Mouse (Mus musculus) cortical plate, adult 2 months (tissue): ENCODE data around the gene Kif26a. TPM values are rescaled to one million over a fixed set of nuclear protein-coding genes. Genes with fewer than 3 reads are reported as not detected.

Experiments used
- H3K27ac ChIP-seq: fragments of 200-500 bp; 2 replicates; pipeline ENCODE4 v1.5.1; 2012; ENCODE audit warnings: low read length, control low read depth, inconsistent platforms; ENCODE audit not compliant: insufficient read depth
- H3K4me1 ChIP-seq: fragments of 200-500 bp; 2 replicates; pipeline ENCODE4 v1.6.1; 2011; ENCODE audit warnings: low read length; ENCODE audit not compliant: control insufficient read depth, insufficient read depth
- H3K4me3 ChIP-seq: fragments of 200-500 bp; 2 replicates; pipeline ENCODE4 v1.5.1; 2011; ENCODE audit warnings: mild to moderate bottlenecking, low read length, control low read depth; ENCODE audit not compliant: insufficient read depth
- CTCF ChIP-seq: fragments of 200-500 bp; IDR thresholded peaks from 2 replicates; pipeline ENCODE4 v1.5.1; 2011; ENCODE audit warnings: mild to moderate bottlenecking, control low read depth, low read length; ENCODE audit not compliant: insufficient read depth; ENCODE audit errors: extremely low read depth
- POLR2A ChIP-seq: fragments of 200-500 bp; IDR thresholded peaks from 2 replicates; pipeline ENCODE4 v1.6.1; 2011; ENCODE audit warnings: mild to moderate bottlenecking, low read length, control low read depth; ENCODE audit not compliant: insufficient read depth; ENCODE audit errors: extremely low read depth
- polyA plus RNA-seq: library from polyadenylated mRNA; depleted of rRNA; stranded (reverse); fragments of >200 nt; gene quantifications from 2 replicates; pipeline ENCODE4 v1.2.3, GENCODE M21; 2012; rRNA removed

Kif26a gene
- polyA plus RNA-seq = 3.3 and 4.2 TPM in 2 replicates

DNA sequence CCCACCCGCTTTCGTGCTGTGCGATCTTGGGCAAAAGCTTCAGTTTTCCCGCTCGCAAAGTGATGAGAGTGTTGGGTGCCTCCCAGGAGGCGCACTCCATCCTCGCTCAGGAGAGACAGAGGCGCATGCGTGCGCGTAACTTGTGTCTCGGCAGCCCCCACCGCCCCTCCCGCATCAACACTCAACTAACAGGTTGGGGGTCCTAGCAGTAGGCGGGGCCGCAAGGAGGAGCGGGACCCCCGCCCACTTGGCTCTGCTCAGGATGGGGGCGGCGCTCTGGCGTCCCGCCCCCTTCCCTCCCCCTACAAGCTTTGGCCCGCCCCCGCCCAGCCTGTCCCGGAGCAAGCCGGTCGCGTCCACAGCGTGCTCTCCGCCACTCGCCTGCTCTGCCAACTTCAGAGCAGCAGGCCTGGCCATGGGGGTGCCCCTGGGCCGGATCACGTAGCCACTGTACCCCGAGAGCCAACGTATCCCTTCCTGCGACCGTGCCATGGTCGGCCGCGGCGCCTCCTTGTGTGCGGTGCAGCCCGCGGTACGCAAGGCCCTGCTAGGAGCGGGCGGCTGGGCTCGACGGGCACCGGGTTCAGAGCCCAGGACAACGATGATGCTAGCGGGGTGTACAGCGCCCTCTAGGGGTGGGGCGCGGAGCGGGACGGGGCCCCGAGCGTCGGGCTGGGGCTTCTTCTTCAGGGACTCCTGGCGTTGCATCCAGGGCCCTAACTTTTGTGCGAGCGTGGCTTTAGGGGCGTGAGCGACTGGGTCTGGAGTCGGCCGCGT, at the start of gene Kif26a:
TSS of gene Kif26a (plus strand) at position 334 of the 777 bp plus-strand sequence.
- TF ChIP-seq POLR2A (no peak), CTCF (peak; percentile 33; the same call in 1 of the 2 replicates)
- H3K27ac ChIP-seq = 0 out of 2 replicates have a peak within 1 kb of the TSS, but pooled peaks have one; percentile 42
- no peaks in the 10 kb centered on the region for H3K4me1 ChIP-seq

DNA sequence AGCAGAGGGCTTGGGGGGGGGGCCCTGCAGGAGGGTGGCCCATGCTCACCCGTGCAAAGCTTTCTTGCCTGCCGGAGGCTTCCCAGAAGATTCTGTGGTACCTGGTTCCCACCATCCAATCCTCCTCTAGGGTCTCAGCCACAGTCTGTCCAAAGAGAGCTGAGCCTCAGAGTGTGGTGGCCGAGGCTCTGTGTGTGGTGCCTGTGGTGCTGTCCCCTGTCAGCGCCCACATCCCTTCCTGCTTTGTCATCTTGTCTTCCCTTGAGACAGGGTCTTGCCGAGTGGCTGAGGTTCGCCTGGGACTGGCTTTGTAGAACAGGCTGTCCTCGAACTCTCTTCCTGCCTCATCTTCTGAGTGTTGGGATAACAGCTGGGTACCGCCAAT, 49.3 kb upstream of the Kif26a start:
- Histone ChIP-seq H3K4me3 (no peak overlapping the region), H3K4me1 (peaks cover 4% of the 10 kb centered on the region), H3K27ac (no peak overlapping the region)
- TF ChIP-seq POLR2A (no peak), CTCF (no peak)

More for the DNA sequence above, at the start of gene Kif26a:
- H3K4me3 ChIP-seq = peak within 1 kb of the TSS; percentile 49

DNA sequence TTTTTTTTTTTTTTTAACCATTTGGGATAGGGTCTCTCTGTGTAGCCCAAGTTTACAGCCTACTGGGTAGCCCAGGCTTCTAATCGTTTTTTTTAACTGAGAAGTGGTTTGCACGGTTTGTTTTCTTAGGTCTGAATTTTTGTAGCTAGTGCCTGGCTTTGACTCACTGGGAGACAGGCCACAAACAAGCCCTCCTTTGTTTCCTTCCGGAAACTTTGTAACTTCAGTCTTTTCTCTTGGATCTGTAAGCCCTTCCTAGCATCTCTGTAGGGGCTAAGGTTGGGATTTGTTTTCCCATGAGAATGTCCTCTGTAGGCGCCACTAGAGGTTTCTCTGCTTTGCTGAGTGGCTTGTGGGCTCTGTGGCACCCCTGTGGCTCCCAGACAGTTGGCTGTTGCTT, 45.9 kb upstream of the Kif26a start:
- TF ChIP-seq POLR2A (no peak), CTCF (no peak)
- no peak overlapping the region for H3K4me3 ChIP-seq
- peaks cover 4% of the 10 kb centered on the region for H3K4me1 ChIP-seq

DNA sequence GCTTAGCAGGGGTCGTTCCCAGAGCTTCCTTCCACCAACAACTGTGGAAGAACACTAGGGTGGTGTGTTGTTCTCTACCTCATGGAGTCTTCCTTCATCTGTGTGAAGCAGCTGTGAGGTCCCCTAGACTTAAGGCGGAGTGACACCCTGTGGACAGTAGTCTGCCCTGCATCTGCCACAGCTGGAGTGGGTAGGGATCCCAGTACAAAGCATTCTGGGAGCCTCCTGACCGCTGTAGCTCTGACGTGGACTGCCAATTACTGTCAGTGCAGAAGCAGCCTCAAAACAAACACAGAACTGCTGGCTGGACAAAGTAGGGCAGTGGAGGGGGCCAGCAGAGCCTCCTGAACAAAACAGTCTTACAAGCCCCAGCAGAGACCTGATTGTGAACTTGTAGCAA, 45.0 kb upstream of the Kif26a start:
- Histone ChIP-seq H3K4me3 (no peak overlapping the region), H3K4me1 (peaks cover 4% of the 10 kb centered on the region), H3K27ac (no peak overlapping the region)
- TF ChIP-seq POLR2A (no peak), CTCF (no peak)

More for the DNA sequence above, 45.9 kb upstream of the Kif26a start:
- H3K27ac ChIP-seq = no peak overlapping the region

DNA sequence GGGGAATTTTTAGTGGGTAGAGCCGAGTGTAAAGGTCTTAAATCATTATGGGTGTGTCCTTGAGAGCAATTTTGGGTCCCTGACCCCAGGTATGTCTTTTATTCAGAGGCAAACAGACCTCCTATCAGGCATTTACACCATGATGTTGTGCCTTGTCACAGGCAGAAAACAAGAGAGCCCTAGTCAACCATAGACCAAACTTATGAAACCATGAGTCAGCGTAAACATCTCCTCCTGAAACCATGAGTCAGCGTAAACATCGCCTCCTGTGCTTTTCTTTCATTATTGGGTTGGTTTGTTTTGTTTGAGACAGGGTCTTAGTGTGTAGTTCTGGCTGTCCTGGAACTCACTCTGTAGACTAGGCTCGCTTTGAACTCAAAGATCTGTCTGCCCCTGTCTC, 42.8 kb upstream of the Kif26a start:
- Histone ChIP-seq H3K27ac (no peak overlapping the region), H3K4me1 (no peaks in the 10 kb centered on the region), H3K4me3 (no peak overlapping the region)
- TF ChIP-seq POLR2A = no peak
- TF ChIP-seq CTCF = no peak

DNA sequence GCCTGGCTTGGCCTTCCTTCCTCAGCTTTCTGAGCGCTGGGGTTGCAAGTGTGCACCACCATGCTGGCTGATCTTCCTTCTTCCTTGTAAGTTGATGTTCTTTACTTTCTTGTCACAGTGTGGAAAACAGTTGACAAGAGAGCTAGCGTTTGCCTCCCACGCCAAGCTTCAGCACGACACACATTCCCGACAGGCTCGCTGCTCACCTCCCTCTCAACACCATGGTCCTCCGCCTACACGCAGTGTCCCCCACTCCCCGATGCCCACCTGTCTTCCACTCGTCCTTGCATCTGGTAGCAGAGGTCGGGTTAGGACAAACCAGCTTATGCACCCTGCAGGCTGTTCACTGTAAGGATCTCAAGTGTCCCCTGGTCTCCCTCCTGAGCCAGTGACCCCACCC, 41.1 kb upstream of the Kif26a start:
- Histone ChIP-seq H3K27ac (no peak overlapping the region), H3K4me3 (no peak overlapping the region), H3K4me1 (no peaks in the 10 kb centered on the region)
- TF ChIP-seq POLR2A (no peak), CTCF (no peak)

DNA sequence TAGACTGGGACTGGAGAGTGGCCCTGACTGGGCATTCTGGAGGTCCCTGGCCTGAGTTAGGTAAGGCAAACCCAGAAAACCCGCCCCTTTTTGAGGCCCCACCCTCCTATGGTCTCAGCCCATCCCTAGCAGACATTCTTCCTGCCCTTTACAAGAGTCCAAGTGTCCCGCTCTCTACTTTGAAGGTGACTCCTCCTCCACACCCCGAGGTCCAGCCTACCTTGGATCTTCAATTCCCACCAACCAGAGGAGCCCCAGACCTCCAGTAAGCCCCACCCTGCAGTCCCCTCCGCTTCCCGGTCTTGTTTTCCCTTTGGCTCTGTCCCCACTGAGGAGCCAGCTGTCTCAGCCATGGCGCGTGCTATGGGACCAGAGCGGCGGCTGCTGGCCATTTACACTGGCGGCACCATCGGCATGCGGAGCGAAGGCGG, 39.5 kb upstream of the Kif26a start, which contains the start of gene Aspg:
TSS of gene Aspg (plus strand) at position 139 of the 431 bp plus-strand sequence.
- Histone ChIP-seq H3K4me3 (no peak within 1 kb of the TSS), H3K4me1 (no peaks in the 10 kb centered on the region), H3K27ac (no peak within 1 kb of the TSS)
- TF ChIP-seq CTCF (no peak), POLR2A (no peak)

DNA sequence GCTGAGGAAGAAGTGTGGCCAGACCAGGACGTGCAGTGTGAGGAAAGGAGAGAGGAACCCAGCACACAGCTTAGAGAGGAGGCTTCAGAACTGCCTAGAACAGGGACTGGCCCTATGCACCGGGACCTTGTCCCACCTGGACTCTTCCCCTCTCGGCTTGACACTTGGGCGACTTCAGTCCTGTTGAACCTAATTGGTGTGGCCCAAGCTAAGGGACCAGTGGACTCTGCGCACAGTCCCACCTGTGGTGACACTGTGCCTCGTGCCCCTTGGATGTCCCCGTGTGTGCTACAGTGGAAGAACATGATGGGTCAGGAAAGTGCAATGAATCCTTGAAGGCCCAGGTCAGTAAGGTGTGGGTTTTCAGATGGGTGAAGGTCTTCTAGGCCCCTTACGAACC, 38.3 kb upstream of the Kif26a start:
- Histone ChIP-seq H3K4me3 (no peak overlapping the region), H3K27ac (no peak overlapping the region), H3K4me1 (no peaks in the 10 kb centered on the region)
- no peak for TF ChIP-seq POLR2A
- no peak for TF ChIP-seq CTCF

DNA sequence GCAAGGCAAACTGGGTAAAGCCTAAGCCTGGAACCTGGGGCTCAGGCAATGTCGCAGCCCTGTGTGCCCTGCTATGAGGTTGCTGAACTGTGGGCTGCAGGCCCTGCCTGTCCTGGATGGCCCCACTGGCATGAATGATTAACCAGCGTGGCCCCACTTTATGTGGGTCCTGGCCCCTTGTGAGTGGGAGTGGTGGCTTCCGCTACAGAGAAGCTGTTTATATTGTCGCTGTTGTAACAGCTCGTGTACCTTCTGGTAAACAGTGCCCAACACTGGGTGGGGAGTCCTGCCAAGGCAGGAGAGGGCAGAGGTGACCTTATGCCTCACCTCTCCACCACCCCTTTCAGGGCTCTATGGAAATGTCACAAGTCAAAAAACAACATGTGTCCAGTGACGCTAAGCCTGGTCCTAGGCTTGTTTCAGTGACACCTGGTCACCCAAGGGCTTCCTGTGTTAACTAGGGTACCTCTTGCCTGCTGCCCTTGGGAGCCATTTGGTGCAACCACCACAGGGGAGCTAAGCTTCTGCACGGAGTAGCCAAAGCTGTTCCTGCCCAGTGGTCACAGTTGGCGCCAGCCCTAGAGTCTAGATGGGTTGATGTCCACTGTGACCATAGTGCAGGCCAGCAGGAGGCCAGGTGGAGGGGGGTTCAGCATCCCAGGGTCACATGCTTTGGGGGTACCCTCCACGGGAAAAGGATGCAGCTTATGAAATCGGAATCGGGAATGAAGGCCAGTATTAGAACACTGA, 37.1 kb upstream of the Kif26a start:
- Histone ChIP-seq H3K27ac (no peak overlapping the region), H3K4me3 (no peak overlapping the region), H3K4me1 (no peaks in the 10 kb centered on the region)
- TF ChIP-seq CTCF (no peak), POLR2A (no peak)
